Mouse (Mus musculus) right cerebral cortex, postnatal 25 days (tissue): ENCODE data around the gene Col17a1.

ENCODE experiments used
- DNase-seq: peaks from one replicate; pipeline ENCODE4 v3.0.0; 2022

The Col17a1 gene

DNA sequence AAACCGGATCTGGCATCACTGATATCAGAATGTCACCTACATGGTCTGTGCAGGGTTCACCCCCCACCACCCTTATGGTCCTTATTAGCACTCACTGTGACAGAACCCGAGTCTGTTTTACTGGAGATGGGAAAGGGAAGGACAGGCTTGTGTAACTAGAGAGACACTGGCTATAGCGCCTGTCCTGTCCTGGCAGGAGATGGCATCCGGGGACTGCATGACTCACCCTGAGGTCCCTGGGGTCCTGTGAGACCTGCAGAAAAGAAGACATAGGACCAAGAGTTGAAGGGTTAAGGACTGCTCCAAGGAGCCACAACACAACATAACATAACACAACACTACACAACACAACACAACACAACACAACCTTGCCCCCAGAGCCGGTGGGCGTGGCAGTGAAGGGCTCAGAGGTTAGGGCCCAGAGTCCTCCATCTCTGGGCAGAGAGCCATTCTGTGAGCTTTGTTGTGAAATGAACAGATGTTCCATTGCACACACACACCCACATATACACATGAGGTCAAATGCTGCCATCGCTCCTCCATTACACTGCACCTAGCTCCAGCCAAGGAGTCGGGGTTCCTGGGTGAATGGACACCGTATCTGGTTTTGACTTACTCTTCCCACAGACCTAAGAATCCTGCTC is 32.0 kb downstream of the Col17a1 start:
- DNase-seq, result no peak

DNA sequence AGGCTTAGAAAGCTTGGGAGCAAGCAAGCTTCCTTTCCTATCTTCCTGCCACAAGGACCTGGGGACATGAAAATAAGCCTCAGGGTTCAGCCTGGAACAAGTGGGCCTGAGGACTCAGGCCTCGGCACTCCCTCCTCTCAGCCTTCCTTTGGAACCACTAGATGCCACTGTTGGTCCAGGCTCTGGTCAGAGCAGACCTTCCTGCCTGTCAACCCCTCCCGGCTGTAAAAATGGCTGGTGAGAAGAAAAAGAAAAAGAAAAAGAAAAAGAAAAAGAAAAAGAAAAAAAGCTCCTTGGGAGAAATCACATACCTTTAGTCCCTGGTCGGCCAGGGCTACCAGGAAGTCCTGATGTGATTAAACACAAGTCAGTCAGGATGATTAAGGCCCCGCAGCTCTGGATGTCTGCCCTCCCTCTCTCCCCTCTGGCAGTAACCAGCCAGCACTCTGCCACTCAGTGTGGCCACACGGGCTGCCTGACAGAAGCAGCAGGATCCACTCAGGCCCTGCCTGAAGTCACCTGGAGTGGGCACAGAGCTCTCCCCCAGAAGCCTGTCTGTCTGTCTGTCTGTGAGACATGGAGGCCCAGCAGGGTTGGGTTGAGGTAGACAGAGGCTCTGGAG is 32.9 kb downstream of the Col17a1 start:
- peak; percentile 53 for DNase-seq

DNA sequence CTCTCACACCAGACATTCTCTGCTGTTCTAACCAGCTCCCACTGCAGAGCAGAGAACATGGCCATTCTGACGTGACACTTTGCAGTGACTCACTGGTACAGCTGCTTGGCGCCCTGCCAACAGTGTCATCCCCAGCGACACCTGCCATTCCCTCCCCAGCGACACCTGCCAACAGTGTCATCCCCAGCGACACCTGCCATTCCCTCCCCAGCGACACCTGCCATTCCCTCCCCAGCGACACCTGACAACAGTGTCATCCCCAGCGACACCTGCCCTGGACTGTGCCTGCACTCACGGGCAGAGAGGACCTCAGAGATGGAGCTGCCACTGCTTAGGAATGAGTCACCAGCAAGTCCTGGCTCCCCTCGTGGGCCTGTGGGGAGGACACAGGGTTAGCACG is 37.0 kb downstream of the Col17a1 start:
- no peak for DNase-seq

- DNase-seq, result no peak
Observed at GRCm38 (mm10) chr19:47653173-47653572, 38.7 kb downstream of the Col17a1 start.

GRCm38 (mm10) chr19:47652255-47652654 is 39.6 kb downstream of the Col17a1 start:
- no peak for DNase-seq

DNA sequence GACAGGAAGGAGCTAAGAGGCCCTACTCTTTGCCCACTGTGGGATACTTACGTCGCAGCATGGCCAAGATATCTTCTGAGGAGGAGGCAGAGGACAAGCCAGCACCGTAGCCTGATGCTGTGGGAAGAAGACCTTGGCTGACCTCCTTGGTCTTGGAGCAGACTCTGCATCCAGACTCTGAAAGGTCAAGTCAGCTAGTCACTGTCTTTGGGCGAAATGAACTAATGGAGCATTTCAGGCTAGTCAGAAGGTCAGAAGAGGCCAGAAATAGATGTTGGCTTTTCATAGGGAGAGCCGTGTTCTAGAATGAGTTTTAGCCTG is 40.8 kb downstream of the Col17a1 start:
- DNase-seq, result no peak

GRCm38 (mm10) chr19:47650366-47651159 is 41.3 kb downstream of the Col17a1 start:
- DNase-seq, result no peak

GRCm38 (mm10) chr19:47649071-47649470 is 42.8 kb downstream of the Col17a1 start:
- DNase-seq, result no peak

DNA sequence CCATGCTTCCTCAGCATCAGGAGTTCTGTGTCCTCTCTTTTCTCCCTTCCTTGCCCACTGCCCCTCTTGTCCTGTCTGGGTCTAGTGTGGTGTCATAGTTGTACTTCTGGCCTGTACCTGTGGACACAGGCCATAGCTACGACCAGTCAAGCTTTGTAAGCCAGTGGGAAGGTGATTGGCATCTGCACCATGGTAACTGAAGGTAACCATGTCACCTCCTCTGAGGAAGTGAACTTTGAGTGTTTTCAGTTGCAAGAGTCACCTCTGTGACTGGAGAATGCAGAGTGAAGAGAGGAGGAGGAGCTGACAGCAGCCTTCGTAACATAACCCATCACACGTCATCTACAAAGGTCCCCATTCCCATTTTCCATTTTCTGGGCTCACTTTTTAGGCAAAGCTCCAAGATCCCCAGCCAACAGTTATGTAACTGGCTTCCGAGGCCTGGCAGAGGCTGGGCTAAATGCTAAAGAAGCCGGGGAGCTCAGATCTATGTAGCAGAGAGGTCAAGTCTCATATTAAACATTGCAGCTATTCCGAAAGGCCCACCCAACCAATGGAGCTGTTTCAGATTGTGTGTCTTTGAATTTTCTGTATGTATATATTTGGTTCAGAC is 45.3 kb downstream of the Col17a1 start:
- peak; percentile 2 for DNase-seq

- no peak for DNase-seq
Observed at GRCm38 (mm10) chr19:47645583-47645982, 46.3 kb downstream of the Col17a1 start.

DNA sequence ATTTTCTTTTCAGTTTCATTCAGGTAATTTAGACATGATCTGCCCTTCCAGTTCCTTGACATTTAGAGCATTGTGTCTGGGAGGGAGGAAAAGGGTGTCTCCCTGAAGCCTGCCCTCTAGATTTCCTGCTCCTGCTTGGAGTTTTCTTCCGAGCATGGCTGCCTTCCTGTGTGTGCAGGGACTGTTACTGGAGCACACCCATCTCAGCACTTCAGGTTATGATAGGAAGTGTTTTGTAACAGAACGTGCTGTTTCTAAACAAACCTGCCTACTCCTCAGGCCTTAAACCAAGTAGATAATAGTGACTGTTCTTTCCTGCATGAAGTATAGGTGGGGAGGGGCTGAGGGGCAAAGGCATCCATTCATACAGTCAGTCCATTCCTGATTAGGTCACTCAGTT is 48.0 kb downstream of the Col17a1 start:
- no peak for DNase-seq

DNA sequence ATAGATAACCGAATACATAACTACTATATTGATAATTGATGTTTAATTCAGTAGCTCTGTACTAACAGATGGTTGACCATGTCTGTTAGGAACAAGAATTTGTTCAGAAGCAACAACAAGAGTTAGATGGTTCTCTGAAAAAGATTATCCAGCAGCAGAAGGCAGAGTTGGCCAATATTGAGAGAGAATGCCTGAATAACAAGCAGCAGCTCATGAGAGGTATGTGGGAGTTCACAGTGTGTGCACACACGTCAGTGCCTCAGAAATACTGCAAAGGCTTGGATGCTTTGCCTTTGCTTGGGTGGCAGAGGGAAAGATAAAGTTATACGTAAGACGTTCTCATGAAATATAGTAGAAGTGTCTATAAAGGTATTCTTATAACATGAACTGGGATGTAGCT is 56.5 kb downstream of the Col17a1 start:
- DNase-seq, result no peak

DNA sequence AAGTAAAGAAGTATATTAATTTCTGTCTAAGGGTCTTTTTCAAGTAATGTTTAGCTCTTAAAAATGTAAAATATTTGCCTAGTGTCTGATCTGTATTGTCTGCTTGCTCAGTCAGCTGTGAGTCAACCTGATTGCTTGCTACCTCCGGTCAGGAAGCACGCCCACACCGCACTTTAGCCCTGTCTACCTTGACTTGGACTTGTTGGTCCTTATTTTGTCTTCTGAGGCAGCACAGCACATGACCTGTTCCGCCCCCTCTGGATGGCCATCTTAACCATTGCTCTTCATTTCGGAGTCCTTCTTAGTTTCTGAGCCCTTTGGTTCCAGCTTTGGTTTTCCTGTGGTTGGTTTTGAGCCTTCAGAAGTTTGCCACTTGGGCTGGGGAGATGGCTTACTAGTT is 60.1 kb downstream of the Col17a1 start:
- no peak for DNase-seq

- DNase-seq, result no peak
Observed at GRCm38 (mm10) chr19:47630381-47630780, 61.5 kb downstream of the Col17a1 start.

GRCm38 (mm10) chr19:47629068-47629467 is 62.8 kb downstream of the Col17a1 start:
- no peak for DNase-seq

DNA sequence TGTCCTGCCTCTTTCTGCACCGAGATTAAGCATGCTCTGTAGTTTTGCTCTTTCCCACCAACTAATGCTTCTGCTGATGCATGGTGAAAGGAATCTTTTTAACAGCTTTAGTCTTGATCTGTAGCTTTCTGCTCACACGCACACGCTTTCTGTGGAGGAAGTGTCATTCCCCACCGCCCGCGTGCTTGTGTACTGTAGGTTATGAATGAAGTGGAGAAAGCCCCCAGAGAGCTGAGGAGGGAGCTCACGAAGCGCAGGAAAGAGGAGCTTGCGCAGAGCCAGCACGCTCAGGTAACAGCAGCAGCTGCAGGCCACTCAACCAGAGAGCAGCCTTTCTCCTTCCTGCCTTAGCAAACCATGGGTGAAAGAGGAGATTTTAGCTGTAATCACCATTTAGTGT is 64.4 kb downstream of the Col17a1 start:
- no peak for DNase-seq

DNA sequence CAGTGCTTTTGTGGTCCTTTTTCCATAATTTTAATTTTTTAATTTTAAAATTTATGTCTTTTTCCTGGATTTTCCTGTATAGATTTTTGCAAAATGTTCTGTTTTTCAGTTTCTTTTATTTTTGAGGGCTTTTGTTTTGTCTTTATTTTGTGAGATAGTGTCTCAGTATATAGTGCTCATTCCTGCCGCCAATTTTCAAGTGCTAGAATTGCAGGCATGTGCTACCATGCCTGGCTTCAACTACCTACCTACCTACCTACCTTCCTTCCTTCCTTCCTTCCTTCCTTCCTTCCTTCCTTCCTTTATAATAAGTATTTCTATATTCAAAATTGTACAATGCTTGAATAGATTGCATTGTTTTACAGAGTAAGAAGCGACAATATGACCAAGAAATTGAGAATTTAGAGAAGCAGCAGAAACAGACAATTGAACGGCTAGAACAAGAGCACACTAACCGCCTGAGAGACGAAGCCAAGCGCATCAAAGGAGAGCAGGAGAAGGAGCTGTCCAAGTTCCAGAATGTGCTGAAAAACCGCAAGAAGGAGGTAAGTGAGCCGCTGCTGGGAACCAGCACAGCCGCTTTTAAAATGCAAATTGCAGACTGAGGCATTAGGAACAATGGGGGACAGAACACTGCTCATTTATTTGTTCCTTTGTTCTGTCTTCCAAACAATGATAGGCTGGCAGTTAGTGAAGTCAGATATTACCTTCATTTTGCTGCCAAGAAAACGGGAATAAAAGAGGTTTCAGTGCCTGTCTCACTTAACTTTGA is 66.8 kb downstream of the Col17a1 start:
- DNase-seq, result no peak

DNA sequence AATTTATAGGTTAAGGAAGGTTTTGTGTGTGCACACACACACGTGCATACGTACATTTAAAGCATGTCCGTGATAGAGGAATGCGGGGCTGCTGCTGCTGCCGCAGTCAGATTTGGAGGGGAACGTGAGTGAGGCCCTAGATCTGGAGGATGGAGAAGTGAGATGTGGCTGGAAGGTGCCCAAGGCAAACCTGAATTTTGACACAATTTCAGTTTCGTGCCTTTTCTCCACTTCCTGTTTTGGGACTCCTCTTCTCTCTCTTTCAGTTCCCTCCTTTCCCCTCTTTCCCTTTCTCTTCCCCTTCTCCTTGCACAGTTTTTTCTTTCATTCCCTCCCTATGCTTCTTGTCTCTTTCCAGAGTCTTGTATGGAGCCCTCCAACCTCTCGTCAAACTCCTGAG is 70.4 kb downstream of the Col17a1 start:
- DNase-seq, result no peak

- DNase-seq, result no peak
Observed at GRCm38 (mm10) chr19:47613442-47613841, 78.5 kb downstream of the Col17a1 start.

- no peak for DNase-seq
Observed at GRCm38 (mm10) chr19:47608513-47608912, 83.4 kb downstream of the Col17a1 start.
